Mouse (Mus musculus) heart, postnatal 0 days (tissue): ENCODE results near the gene Fhad1.

Experiments used
- CTCF ChIP-seq: IDR thresholded peaks from 2 replicates; pipeline ENCODE4 v1.5.1; 2016; ENCODE audit warnings: antibody characterized with exemption, control low read depth, low read depth
- EP300 ChIP-seq: IDR thresholded peaks from 2 replicates; pipeline ENCODE4 v1.6.1; 2016; ENCODE audit warnings: antibody characterized with exemption, low read depth

DNA sequence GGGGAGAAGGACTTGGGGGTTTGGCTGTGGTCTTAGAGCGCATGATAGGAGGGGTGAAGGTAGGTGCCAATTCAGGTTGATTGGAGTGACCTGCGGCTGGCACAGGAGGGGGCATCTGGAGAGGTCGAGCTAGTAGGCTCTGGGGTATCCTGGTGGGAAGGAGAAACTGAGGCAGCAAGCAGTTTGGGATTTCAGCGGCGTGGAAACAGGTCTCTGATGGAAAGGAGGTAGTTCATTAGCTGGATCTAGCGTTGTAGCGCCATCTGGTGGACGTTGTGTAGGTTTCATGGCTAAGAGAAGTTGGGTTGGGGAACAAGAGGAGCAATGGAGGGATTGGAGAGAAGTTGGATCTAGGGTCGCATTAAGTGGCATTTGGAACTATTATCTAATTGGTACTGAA, 161.4 kb downstream of the Fhad1 start:
- TF ChIP-seq CTCF, result peak; percentile 84
- TF ChIP-seq EP300, result no peak
